Mouse (Mus musculus): ENCODE data around the gene Tmem107. TPM values are rescaled to one million over a fixed set of nuclear protein-coding genes. Genes with fewer than 3 reads are reported as not detected.

The Tmem107 gene
- polyA plus RNA-seq, 1 experiment from 2014 or later, result 137 TPM

- WGBS, result under 1% methylated on average over 49 of the region's 49 CpGs
- ATAC-seq (ENCODE audit: insufficient number of reproducible peaks, low FRiP score, low TSS enrichment, low read depth), result peak; percentile 3; the same call in 1 of the 2 replicates
Measured at GRCm38 (mm10) chr11:69059975-69060411, 10.6 kb upstream of the Tmem107 start.

GRCm38 (mm10) chr11:69060448-69061254 lies 10.0 kb upstream of the Tmem107 start:
- peak overlapping the region; percentile 92 for H3K27ac ChIP-seq (replicated peaks)
- H3K4me1 ChIP-seq, result peaks cover 33% of the 10 kb centered on the region
- H3K27me3 ChIP-seq, result no peaks in the 10 kb centered on the region
- WGBS, result 1% methylated on average over 40 of the region's 40 CpGs
- peak overlapping the region; percentile 96 for H3K4me3 ChIP-seq (replicated peaks)
- peak overlapping the region; percentile 90 for H3K9ac ChIP-seq
- ATAC-seq (ENCODE audit: insufficient number of reproducible peaks, low FRiP score, low TSS enrichment, low read depth), result no peak
- no peaks in the 10 kb centered on the region for H3K36me3 ChIP-seq
- H3K4me2 ChIP-seq (replicated peaks), result peak overlapping the region; percentile 70
- H3K9me3 ChIP-seq (replicated peaks), result no peaks in the 10 kb centered on the region

More at GRCm38 (mm10) chr11:69059975-69060411, 10.6 kb upstream of the Tmem107 start:
- H3K27ac ChIP-seq (replicated peaks), result peak overlapping the region; percentile 92
- H3K4me3 ChIP-seq (replicated peaks), result peak overlapping the region; percentile 96
- H3K27me3 ChIP-seq, result no peaks in the 10 kb centered on the region
- no peaks in the 10 kb centered on the region for H3K9me3 ChIP-seq (replicated peaks)
- peak overlapping the region; percentile 90 for H3K9ac ChIP-seq
- H3K4me1 ChIP-seq, result peaks cover 33% of the 10 kb centered on the region
- peak overlapping the region; percentile 70 for H3K4me2 ChIP-seq (replicated peaks)
- no peaks in the 10 kb centered on the region for H3K36me3 ChIP-seq

GRCm38 (mm10) chr11:69061255-69061912 lies 9.2 kb upstream of the Tmem107 start:
- H3K27ac ChIP-seq (replicated peaks), result peak overlapping the region; percentile 92; the same call in 1 of the 2 replicates
- H3K27me3 ChIP-seq, result no peaks in the 10 kb centered on the region
- peaks cover 39% of the 10 kb centered on the region for H3K4me1 ChIP-seq
- no peaks in the 10 kb centered on the region for H3K9me3 ChIP-seq (replicated peaks)
- WGBS, result 16% methylated on average over 17 of the region's 17 CpGs
- peak overlapping the region; percentile 96 for H3K4me3 ChIP-seq (replicated peaks)
- H3K36me3 ChIP-seq, result no peaks in the 10 kb centered on the region
- ATAC-seq (ENCODE audit: insufficient number of reproducible peaks, low FRiP score, low TSS enrichment, low read depth), result no peak
- H3K4me2 ChIP-seq (replicated peaks), result peak overlapping the region; percentile 70
- H3K9ac ChIP-seq, result no peak overlapping the region

- no peak overlapping the region for H3K9ac ChIP-seq
- under 1% methylated on average over 17 of the region's 17 CpGs for WGBS
- H3K36me3 ChIP-seq, result no peaks in the 10 kb centered on the region
- no peaks in the 10 kb centered on the region for H3K27me3 ChIP-seq
- H3K27ac ChIP-seq (replicated peaks), result peak overlapping the region; percentile 90
- no peak for ATAC-seq (ENCODE audit: insufficient number of reproducible peaks, low FRiP score, low TSS enrichment, low read depth)
- no peaks in the 10 kb centered on the region for H3K9me3 ChIP-seq (replicated peaks)
- H3K4me3 ChIP-seq (replicated peaks), result peak overlapping the region; percentile 72
- peaks cover 44% of the 10 kb centered on the region for H3K4me1 ChIP-seq
- H3K4me2 ChIP-seq (replicated peaks), result peak overlapping the region; percentile 73
Measured at GRCm38 (mm10) chr11:69062194-69062760, 8.3 kb upstream of the Tmem107 start.

GRCm38 (mm10) chr11:69062761-69063224 lies 7.8 kb upstream of the Tmem107 start:
- ATAC-seq (ENCODE audit: insufficient number of reproducible peaks, low FRiP score, low TSS enrichment, low read depth), result peak; percentile 69
- Histone ChIP-seq H3K9me3 (replicated peaks) (no peaks in the 10 kb centered on the region), H3K4me3 (replicated peaks) (peak overlapping the region; percentile 72), H3K36me3 (no peaks in the 10 kb centered on the region), H3K27me3 (no peaks in the 10 kb centered on the region), H3K9ac (peak overlapping the region; percentile 57; the same call in 1 of the 2 replicates), H3K4me2 (replicated peaks) (peak overlapping the region; percentile 73), H3K27ac (replicated peaks) (peak overlapping the region; percentile 90), H3K4me1 (peaks cover 43% of the 10 kb centered on the region)
- WGBS, result under 1% methylated on average over 19 of the region's 19 CpGs

GRCm38 (mm10) chr11:69063413-69064201 lies 7.0 kb upstream of the Tmem107 start:
- ATAC-seq (ENCODE audit: insufficient number of reproducible peaks, low FRiP score, low TSS enrichment, low read depth), result peak; percentile 56; the same call in 1 of the 2 replicates
- Histone ChIP-seq H3K9me3 (replicated peaks) (no peaks in the 10 kb centered on the region), H3K4me2 (replicated peaks) (peak overlapping the region; percentile 73), H3K4me1 (peaks cover 36% of the 10 kb centered on the region), H3K27ac (replicated peaks) (peak overlapping the region; percentile 90), H3K36me3 (no peaks in the 10 kb centered on the region), H3K4me3 (replicated peaks) (peak overlapping the region; percentile 72), H3K9ac (peak overlapping the region; percentile 57), H3K27me3 (no peaks in the 10 kb centered on the region)
- WGBS, result under 1% methylated on average over 31 of the region's 31 CpGs

GRCm38 (mm10) chr11:69064259-69065133 lies 6.1 kb upstream of the Tmem107 start:
- peak overlapping the region; percentile 57; the same call in 1 of the 2 replicates for H3K9ac ChIP-seq
- H3K9me3 ChIP-seq (replicated peaks), result no peaks in the 10 kb centered on the region
- peak overlapping the region; percentile 90 for H3K27ac ChIP-seq (replicated peaks)
- H3K27me3 ChIP-seq, result no peaks in the 10 kb centered on the region
- no peak for ATAC-seq (ENCODE audit: insufficient number of reproducible peaks, low FRiP score, low TSS enrichment, low read depth)
- H3K4me3 ChIP-seq (replicated peaks), result peak overlapping the region; percentile 72
- H3K4me2 ChIP-seq (replicated peaks), result peak overlapping the region; percentile 73
- peaks cover 34% of the 10 kb centered on the region for H3K4me1 ChIP-seq
- 45% methylated on average over 9 of the region's 9 CpGs for WGBS
- H3K36me3 ChIP-seq, result no peaks in the 10 kb centered on the region

GRCm38 (mm10) chr11:69065394-69065925 lies 5.1 kb upstream of the Tmem107 start:
- no peak overlapping the region for H3K27ac ChIP-seq (replicated peaks)
- 70% methylated on average over 3 of the region's 3 CpGs for WGBS
- H3K9me3 ChIP-seq (replicated peaks), result no peaks in the 10 kb centered on the region
- H3K27me3 ChIP-seq, result no peaks in the 10 kb centered on the region
- ATAC-seq (ENCODE audit: insufficient number of reproducible peaks, low FRiP score, low TSS enrichment, low read depth), result no peak
- no peak overlapping the region for H3K9ac ChIP-seq
- peaks cover 34% of the 10 kb centered on the region for H3K4me1 ChIP-seq
- peak overlapping the region; percentile 44; the same call in 1 of the 2 replicates for H3K4me3 ChIP-seq (replicated peaks)
- H3K4me2 ChIP-seq (replicated peaks), result peak overlapping the region; percentile 85
- no peaks in the 10 kb centered on the region for H3K36me3 ChIP-seq

- ATAC-seq (ENCODE audit: insufficient number of reproducible peaks, low FRiP score, low TSS enrichment, low read depth), result no peak
- Histone ChIP-seq H3K9me3 (replicated peaks) (no peaks in the 10 kb centered on the region), H3K4me2 (replicated peaks) (peak overlapping the region; percentile 85), H3K9ac (peak overlapping the region; percentile 28), H3K4me3 (replicated peaks) (peak overlapping the region; percentile 44), H3K4me1 (peaks cover 30% of the 10 kb centered on the region), H3K27me3 (no peaks in the 10 kb centered on the region), H3K27ac (replicated peaks) (peak overlapping the region; percentile 39; the same call in 1 of the 2 replicates), H3K36me3 (no peaks in the 10 kb centered on the region)
- 1% methylated on average over 29 of the region's 29 CpGs for WGBS
Measured at GRCm38 (mm10) chr11:69066163-69066861, 4.3 kb upstream of the Tmem107 start.

Data from embryonic facial prominence, embryonic 15.5 days (tissue).